Mouse (Mus musculus) lung, postnatal 0 days (tissue): ENCODE measurements around the gene Dnajc4. TPM values are rescaled to one million over a fixed set of nuclear protein-coding genes. Genes with fewer than 3 reads are reported as not detected.

ENCODE experiments used
- ATAC-seq: fragments of 200-750 bp; cut with Nextera tagmentation; 2 replicates; pipeline ENCODE4 v1.8.0; 2017; ENCODE audit warnings: moderate library complexity
- DNase-seq: peaks from one replicate; pipeline ENCODE4 v3.0.0-alpha.2; 2016; ENCODE audit warnings: low spot score
- H3K27ac ChIP-seq: fragments of 300-500 bp; sonication (generic); 2 replicates; pipeline ENCODE4 v1.5.1; 2014; ENCODE audit warnings: antibody characterized with exemption, mild to moderate bottlenecking, low read length, mixed read lengths
- H3K27me3 ChIP-seq: fragments of 300-500 bp; sonication (generic); replicated peaks from 2 replicates; pipeline ENCODE4 v1.6.1; 2014; ENCODE audit warnings: low read length, mixed read lengths; ENCODE audit not compliant: insufficient read depth
- H3K36me3 ChIP-seq: fragments of 300-500 bp; sonication (generic); 2 replicates; pipeline ENCODE4 v1.6.1; 2014; ENCODE audit warnings: low read length, mixed read lengths; ENCODE audit not compliant: insufficient read depth
- H3K4me1 ChIP-seq: fragments of 300-500 bp; sonication (generic); 2 replicates; pipeline ENCODE4 v1.6.1; 2014; ENCODE audit warnings: antibody characterized with exemption, low read depth, low read length, mixed read lengths; ENCODE audit not compliant: insufficient read depth
- H3K4me2 ChIP-seq: fragments of 300-500 bp; sonication (generic); replicated peaks from 2 replicates; pipeline ENCODE4 v1.6.1; 2014; ENCODE audit warnings: low read depth, mild to moderate bottlenecking, low read length, moderate library complexity, mixed read lengths
- H3K4me3 ChIP-seq: fragments of 300-500 bp; sonication (generic); 2 replicates; pipeline ENCODE4 v1.5.1; 2014; ENCODE audit warnings: low read depth, low read length
- H3K9ac ChIP-seq: fragments of 300-500 bp; sonication (generic); replicated peaks from 2 replicates; pipeline ENCODE4 v1.6.1; 2014; ENCODE audit warnings: low read depth, mild to moderate bottlenecking
- H3K9me3 ChIP-seq: fragments of 300-500 bp; sonication (generic); 2 replicates; pipeline ENCODE4 v1.6.1; 2016; ENCODE audit warnings: low read length, mixed read lengths
- CTCF ChIP-seq: IDR thresholded peaks from 2 replicates; pipeline ENCODE4 v1.5.1; 2016; ENCODE audit warnings: antibody characterized with exemption, mild to moderate bottlenecking
- EP300 ChIP-seq: IDR thresholded peaks from 2 replicates; pipeline ENCODE4 v1.6.1; 2016; ENCODE audit warnings: antibody characterized with exemption, mild to moderate bottlenecking, control low read depth
- WGBS: fragments of 180-500 bp; shearing (Covaris S2); extraction: QIAGEN DNeasy Blood & Tissue Kit; methylation state at CpG from one replicate; pipeline ENCODE4 v1.1.7; 2014; 5-methylcytosine and 5-hydroxymethylcytosine counted together
- polyA plus RNA-seq: library from polyadenylated mRNA; unstranded; fragments of >200 nt; fragmentation: Nextera tagmentation; extraction: Ambion mirVana; gene quantifications from 2 replicates; pipeline ENCODE4 v1.2.1, GENCODE M21; 2015

Gene Dnajc4
- polyA plus RNA-seq, 1 experiment from 2014 or later, result 32.7 TPM

DNA sequence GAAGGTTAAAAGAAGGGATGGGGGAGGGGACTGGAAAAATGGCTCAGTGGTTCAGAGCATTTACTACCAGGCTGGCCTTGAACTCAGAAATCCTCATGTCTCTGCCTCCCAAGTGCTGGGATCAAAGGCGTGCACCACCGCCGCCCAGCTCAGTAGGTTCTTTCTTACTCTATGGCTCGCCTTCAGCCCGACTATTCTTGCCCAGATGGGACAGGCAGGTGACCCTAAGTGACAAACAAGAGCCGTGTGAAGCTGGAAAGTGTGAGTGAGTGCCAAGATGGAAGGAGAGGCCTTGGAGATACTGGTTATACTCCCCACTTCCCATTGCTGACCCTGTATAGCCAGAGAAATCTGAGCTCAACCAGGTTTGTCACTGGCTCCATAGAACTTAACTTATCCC is 48.7 kb downstream of the Dnajc4 start:
- 92% methylated on average over 6 of the region's 6 CpGs for WGBS
- TF ChIP-seq CTCF (no peak), EP300 (no peak)
- H3K4me2 ChIP-seq, result no peak overlapping the region
- DNase-seq, result no peak
- ATAC-seq, result no peak
- H3K36me3 ChIP-seq, result no peaks in the 10 kb centered on the region
- H3K9me3 ChIP-seq, result no peaks in the 10 kb centered on the region
- H3K9ac ChIP-seq, result no peak overlapping the region
- no peaks in the 10 kb centered on the region for H3K27me3 ChIP-seq
- H3K27ac ChIP-seq, result no peak overlapping the region
- no peak overlapping the region for H3K4me3 ChIP-seq
- H3K4me1 ChIP-seq, result peaks cover 4% of the 10 kb centered on the region

DNA sequence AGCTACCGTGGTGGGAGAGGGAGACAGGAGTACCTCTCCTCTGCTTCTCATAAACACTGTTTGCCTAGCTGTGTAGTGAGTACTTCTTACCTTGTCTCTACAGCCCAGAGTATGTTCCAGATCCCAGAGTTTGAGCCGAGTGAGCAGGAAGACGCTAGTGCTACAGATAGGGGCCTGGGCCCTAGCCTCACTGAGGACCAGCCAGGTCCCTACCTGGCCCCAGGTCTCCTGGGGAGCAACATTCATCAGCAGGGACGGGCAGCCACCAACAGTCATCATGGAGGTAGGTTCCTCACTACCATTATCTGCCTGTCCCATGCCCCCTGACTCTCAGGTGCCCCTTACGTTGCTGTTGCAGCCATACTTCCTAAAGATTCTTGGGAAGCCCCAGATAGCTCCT is 49.6 kb downstream of the Dnajc4 start:
- WGBS, result 26% methylated on average over 5 of the region's 5 CpGs
- ATAC-seq (no peak), DNase-seq (no peak)
- Histone ChIP-seq H3K27ac (peak overlapping the region; percentile 93), H3K9ac (peak overlapping the region; percentile 61; the same call in 1 of the 2 replicates), H3K9me3 (no peaks in the 10 kb centered on the region), H3K27me3 (no peaks in the 10 kb centered on the region), H3K4me2 (peak overlapping the region; percentile 92), H3K4me1 (peaks cover 4% of the 10 kb centered on the region), H3K36me3 (no peaks in the 10 kb centered on the region), H3K4me3 (peak overlapping the region; percentile 84)
- TF ChIP-seq CTCF (no peak), EP300 (no peak)

DNA sequence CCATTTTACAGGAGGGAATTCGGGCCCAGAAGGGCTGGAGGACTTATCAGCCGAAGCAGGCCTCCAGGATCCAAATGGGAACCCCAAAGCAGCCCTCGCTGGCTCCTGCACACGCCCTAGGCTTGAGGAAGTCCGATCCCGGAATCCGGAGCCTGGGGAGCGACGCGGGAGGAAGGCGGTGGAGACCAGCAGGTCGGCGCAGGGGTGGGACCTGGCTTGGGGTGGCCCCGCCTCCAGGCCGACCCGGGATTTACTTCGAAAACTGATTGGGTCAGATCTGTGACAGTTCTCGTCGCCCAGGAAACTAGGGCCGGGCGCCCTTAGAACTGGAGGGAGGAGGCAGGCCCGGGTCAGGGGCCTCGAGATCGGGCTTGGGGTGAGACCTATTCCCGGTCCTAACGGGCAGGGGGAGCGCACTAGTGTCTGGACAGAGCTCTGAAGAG is 50.1 kb downstream of the Dnajc4 start, which contains the start of gene Gpr137:
Gene Gpr137 (minus strand): TSS at position 232 of the 443 bp plus-strand sequence.
- Histone ChIP-seq H3K9me3 (no peaks in the 10 kb centered on the region), H3K4me1 (peaks cover 4% of the 10 kb centered on the region), H3K4me2 (peak within 1 kb of the TSS; percentile 92), H3K4me3 (peak within 1 kb of the TSS; percentile 84), H3K27ac (peak within 1 kb of the TSS; percentile 93), H3K9ac (peak within 1 kb of the TSS; percentile 61), H3K27me3 (no peaks in the 10 kb centered on the region), H3K36me3 (no peaks in the 10 kb centered on the region)
- ATAC-seq (peak; percentile 93), DNase-seq (peak; percentile 97)
- under 1% methylated on average over 27 of the region's 27 CpGs for WGBS
- TF ChIP-seq CTCF (no peak; the same call in 1 of the 2 replicates), EP300 (no peak)

GRCm38 (mm10) chr19:6941372-6942248 is 50.8 kb downstream of the Dnajc4 start, which contains the start of gene Bad:
Gene Bad (plus strand): TSS chr19:6941861.
- ATAC-seq (peak; percentile 84), DNase-seq (peak; percentile 93)
- Histone ChIP-seq H3K4me2 (peak within 1 kb of the TSS; percentile 92), H3K4me1 (peaks cover 4% of the 10 kb centered on the region), H3K27me3 (no peaks in the 10 kb centered on the region), H3K27ac (peak within 1 kb of the TSS; percentile 93), H3K9ac (peak within 1 kb of the TSS; percentile 61), H3K9me3 (no peaks in the 10 kb centered on the region), H3K4me3 (peak within 1 kb of the TSS; percentile 84), H3K36me3 (no peaks in the 10 kb centered on the region)
- WGBS, result under 1% methylated on average over 82 of the region's 83 CpGs
- TF ChIP-seq CTCF (peak; percentile 2), EP300 (peak; percentile 86)

GRCm38 (mm10) chr19:6940396-6941351 is 51.7 kb downstream of the Dnajc4 start:
- Histone ChIP-seq H3K9ac (peak overlapping the region; percentile 61), H3K36me3 (no peaks in the 10 kb centered on the region), H3K4me1 (peaks cover 4% of the 10 kb centered on the region), H3K27me3 (0 out of 2 replicates have a peak, but pooled peaks cover 4% of the 10 kb centered on the region), H3K4me3 (peak overlapping the region; percentile 84), H3K4me2 (peak overlapping the region; percentile 92), H3K9me3 (no peaks in the 10 kb centered on the region), H3K27ac (peak overlapping the region; percentile 93; the same call in 1 of the 2 replicates)
- DNase-seq (no peak), ATAC-seq (0 out of 2 replicates have a peak, but pooled peaks have one; percentile 0)
- TF ChIP-seq CTCF, result no peak
- no peak for TF ChIP-seq EP300
- WGBS, result 15% methylated on average over 28 of the region's 29 CpGs
